Mouse (Mus musculus) c-Kit-positive CD71-negative TER-119-negative erythroid progenitor cells, embryonic 14.5 days (primary cell): ENCODE results near the gene Rexo1.

ENCODE experiments used
- DNase-seq: peaks from one replicate; pipeline ENCODE4 v3.0.0-alpha.2; 2013; ENCODE audit warnings: low read depth

Rexo1 gene

GRCm38 (mm10) chr10:80553997-80554396 is 7.4 kb downstream of the Rexo1 start:
- DNase-seq, result no peak

- DNase-seq, result no peak
These were observed 7.8 kb downstream of the Rexo1 start for GRCm38 (mm10) chr10:80553575-80553974.

GRCm38 (mm10) chr10:80552364-80552763 is 9.0 kb downstream of the Rexo1 start:
- no peak for DNase-seq

- no peak for DNase-seq
These were observed 12.1 kb downstream of the Rexo1 start for GRCm38 (mm10) chr10:80549279-80549678.

- DNase-seq, result no peak
These were observed 12.8 kb downstream of the Rexo1 start for GRCm38 (mm10) chr10:80548428-80549006.

GRCm38 (mm10) chr10:80547539-80547938 is 13.8 kb downstream of the Rexo1 start:
- DNase-seq, result no peak

- DNase-seq, result no peak
These were observed 14.4 kb downstream of the Rexo1 start for GRCm38 (mm10) chr10:80546945-80547344.

GRCm38 (mm10) chr10:80545590-80545989 is 15.8 kb downstream of the Rexo1 start:
- DNase-seq, result no peak

GRCm38 (mm10) chr10:80543873-80544272 is 17.5 kb downstream of the Rexo1 start:
- no peak for DNase-seq

- DNase-seq, result no peak
These were observed 21.9 kb downstream of the Rexo1 start for GRCm38 (mm10) chr10:80539493-80539892.

- peak; percentile 99 for DNase-seq
These were observed 22.5 kb downstream of the Rexo1 start, which contains the start of gene Atp8b3 for GRCm38 (mm10) chr10:80538710-80539394. Gene Atp8b3, minus strand, starts transcription at chr10:80539124.

GRCm38 (mm10) chr10:80538180-80538579 is 23.2 kb downstream of the Rexo1 start:
- DNase-seq, result no peak

- DNase-seq, result no peak
These were observed 25.6 kb downstream of the Rexo1 start for GRCm38 (mm10) chr10:80535711-80536110.

- no peak for DNase-seq
These were observed 26.3 kb downstream of the Rexo1 start for GRCm38 (mm10) chr10:80535071-80535470.

- DNase-seq, result no peak
These were observed 27.7 kb downstream of the Rexo1 start for GRCm38 (mm10) chr10:80533704-80534103.

GRCm38 (mm10) chr10:80532783-80533182 is 28.6 kb downstream of the Rexo1 start:
- no peak for DNase-seq

GRCm38 (mm10) chr10:80526172-80526571 is 35.2 kb downstream of the Rexo1 start:
- DNase-seq, result no peak

GRCm38 (mm10) chr10:80523299-80523698 is 38.1 kb downstream of the Rexo1 start:
- no peak for DNase-seq

GRCm38 (mm10) chr10:80519287-80519686 is 42.1 kb downstream of the Rexo1 start:
- DNase-seq, result no peak

GRCm38 (mm10) chr10:80513739-80514138 is 47.6 kb downstream of the Rexo1 start:
- DNase-seq, result no peak

GRCm38 (mm10) chr10:80510273-80510660 is 51.1 kb downstream of the Rexo1 start:
- no peak for DNase-seq

- peak; percentile 68 for DNase-seq
These were observed 51.7 kb downstream of the Rexo1 start for GRCm38 (mm10) chr10:80509412-80510272.

GRCm38 (mm10) chr10:80506222-80506621 is 55.1 kb downstream of the Rexo1 start:
- peak; percentile 81 for DNase-seq
